12 mouse cellular contexts compared by ENCODE assay signal in genomic region chr14:121225804-121226203, GRCm38 (mm10).
A peak's percentile ranks its signal among the peaks of the same experiment; 100 is the strongest.
DNase-seq lines count a peak whose midpoint lies in the region; ATAC-seq lines count a peak whose summit lies in the region.
"Had no signal": no experiment of that assay in that cellular context is flagged by ENCODE, and none has a peak within 500 bp of the region (broad histone marks: within the 10 kb centered on the region; RNA-seq: fewer than 3 reads in every experiment).

No protein-coding gene starts in this region.

- no peaks in the 10 kb centered on the region for H3K27me3 ChIP-seq in hindbrain, embryonic 16.5 days (replicated peaks; ENCODE audit: control insufficient read depth, insufficient read depth, low read length)
- no peaks in the 10 kb centered on the region for H3K27me3 ChIP-seq in hindbrain, embryonic 10.5 days (ENCODE audit: insufficient read depth, poor library complexity, severe bottlenecking)
- H3K27me3 ChIP-seq in forebrain, embryonic 11.5 days (ENCODE audit: control insufficient read depth, insufficient read depth, low read length): no peaks in the 10 kb centered on the region
- H3K27me3 ChIP-seq: CH12.LX had no signal

- DNase-seq in hindbrain, embryonic 10.5 days (ENCODE audit: low spot score): no peak
- peak; percentile 37 for DNase-seq in adrenal gland, adult 8-10 months
- peak; percentile 68 for DNase-seq in gastrocnemius, postnatal 25 days
- peak; percentile 36 for DNase-seq in heart, postnatal 4 days
- no peak for DNase-seq in ovary, postnatal 36 days (ENCODE audit: low spot score)
- no peak for DNase-seq in forebrain, embryonic 11.5 days (ENCODE audit: low spot score)
- DNase-seq in cerebellum, postnatal 10 days: no peak
- DNase-seq: cerebellum, adult 8-10 months; right cerebral cortex, adult 18-20 months; thymus, postnatal 25 days had no signal

- H3K4me3 ChIP-seq in hindbrain, embryonic 16.5 days (ENCODE audit: low read length): no peak overlapping the region
- H3K4me3 ChIP-seq in hindbrain, embryonic 10.5 days: no peak overlapping the region
- no peak overlapping the region for H3K4me3 ChIP-seq in forebrain, embryonic 11.5 days (ENCODE audit: low read depth, low read length)

- H3K36me3 ChIP-seq in hindbrain, embryonic 16.5 days (ENCODE audit: control insufficient read depth, insufficient read depth, low read length): peaks cover 15% of the 10 kb centered on the region
- peaks cover 54% of the 10 kb centered on the region for H3K36me3 ChIP-seq in hindbrain, embryonic 10.5 days
- H3K36me3 ChIP-seq in forebrain, embryonic 11.5 days (ENCODE audit: control insufficient read depth, insufficient read depth, low read length): no peaks in the 10 kb centered on the region; the same call in 1 of the 2 replicates

- no peaks in the 10 kb centered on the region for H3K9me3 ChIP-seq in hindbrain, embryonic 16.5 days (ENCODE audit: control insufficient read depth, low read length)
- H3K9me3 ChIP-seq in hindbrain, embryonic 10.5 days: peaks cover 4% of the 10 kb centered on the region; the same call in 1 of the 2 replicates
- H3K9me3 ChIP-seq in forebrain, embryonic 11.5 days (ENCODE audit: control insufficient read depth, low read length): no peaks in the 10 kb centered on the region

- no peak overlapping the region for H3K9ac ChIP-seq in hindbrain, embryonic 16.5 days (ENCODE audit: low read depth, low read length)
- no peak overlapping the region for H3K9ac ChIP-seq in forebrain, embryonic 11.5 days (ENCODE audit: low read length)

- peak overlapping the region; percentile 0; the same call in 1 of the 2 replicates for H3K27ac ChIP-seq in hindbrain, embryonic 16.5 days (ENCODE audit: low read depth, low read length)
- H3K27ac ChIP-seq in hindbrain, embryonic 10.5 days: no peak overlapping the region
- no peak overlapping the region for H3K27ac ChIP-seq in forebrain, embryonic 11.5 days (ENCODE audit: low read depth, low read length)

- WGBS in hindbrain, embryonic 16.5 days: 77% methylated on average over 11 of the region's 11 CpGs
- 89% methylated on average over 11 of the region's 11 CpGs for WGBS in hindbrain, embryonic 10.5 days
- WGBS in forebrain, embryonic 11.5 days: 89% methylated on average over 11 of the region's 11 CpGs

- no peak for ATAC-seq in hindbrain, embryonic 16.5 days
- ATAC-seq in forebrain, embryonic 11.5 days (replicated peaks; ENCODE audit: low FRiP score): no peak

- no peaks in the 10 kb centered on the region for H3K4me1 ChIP-seq in hindbrain, embryonic 16.5 days (ENCODE audit: control insufficient read depth, insufficient read depth, low read depth, low read length)
- H3K4me1 ChIP-seq in hindbrain, embryonic 10.5 days (replicated peaks): no peaks in the 10 kb centered on the region
- no peaks in the 10 kb centered on the region for H3K4me1 ChIP-seq in forebrain, embryonic 11.5 days (replicated peaks; ENCODE audit: control insufficient read depth, insufficient read depth, low read length)

- no peak overlapping the region for H3K4me2 ChIP-seq in hindbrain, embryonic 16.5 days (ENCODE audit: low read length)
- no peak overlapping the region for H3K4me2 ChIP-seq in forebrain, embryonic 11.5 days (ENCODE audit: low read depth, low read length, severe bottlenecking)

Comparison
In these comparisons a context has a peak if more than half of its experiments do, and no peak if none do; other contexts are left out.
1. DNase-seq: peak in adrenal gland, adult 8-10 months (single experiment), gastrocnemius, postnatal 25 days (single experiment) and heart, postnatal 4 days (single experiment); none in hindbrain, embryonic 10.5 days (single experiment), ovary, postnatal 36 days (single experiment), forebrain, embryonic 11.5 days (single experiment) and cerebellum, postnatal 10 days (0 of 2).